Mouse (Mus musculus) intestine, postnatal 0 days (tissue): ENCODE data around the gene Aldh1l1. TPM values are rescaled to one million over a fixed set of nuclear protein-coding genes. Genes with fewer than 3 reads are reported as not detected.
"Not testable (repeated sequence)": the region's sequence is repeated elsewhere in the genome, so short reads cannot be mapped to it uniquely, and the experiment has no call there.

ENCODE experiments used
- ATAC-seq: fragments of 200-750 bp; cut with Nextera tagmentation; 2 replicates; pipeline ENCODE4 v1.8.0; 2017; ENCODE audit warnings: mild to moderate bottlenecking, moderate TSS enrichment, moderate library complexity
- H3K27ac ChIP-seq: fragments of 300-500 bp; sonication (generic); 2 replicates; pipeline ENCODE4 v1.5.1; 2014; ENCODE audit warnings: mild to moderate bottlenecking, low read depth, low read length, moderate library complexity
- H3K27me3 ChIP-seq: fragments of 300-500 bp; sonication (generic); replicated peaks from 2 replicates; pipeline ENCODE4 v1.6.1; 2014; ENCODE audit warnings: low read length, mixed read lengths; ENCODE audit not compliant: control insufficient read depth, insufficient read depth
- H3K36me3 ChIP-seq: fragments of 300-500 bp; sonication (generic); 2 replicates; pipeline ENCODE4 v1.6.1; 2014; ENCODE audit warnings: mild to moderate bottlenecking, moderate library complexity; ENCODE audit not compliant: control insufficient read depth, insufficient read depth
- H3K4me1 ChIP-seq: fragments of 300-500 bp; sonication (generic); replicated peaks from 2 replicates; pipeline ENCODE4 v1.6.1; 2014; ENCODE audit warnings: antibody characterized with exemption, low read length, mixed read lengths; ENCODE audit not compliant: control insufficient read depth, insufficient read depth
- H3K4me2 ChIP-seq: fragments of 300-500 bp; sonication (generic); replicated peaks from 2 replicates; pipeline ENCODE4 v1.6.1; 2014; ENCODE audit warnings: low read depth, mild to moderate bottlenecking, moderate library complexity
- H3K4me3 ChIP-seq: fragments of 300-500 bp; sonication (generic); 2 replicates; pipeline ENCODE4 v1.5.1; 2014; ENCODE audit warnings: low read depth, low read length
- H3K9ac ChIP-seq: fragments of 300-500 bp; sonication (generic); 2 replicates; pipeline ENCODE4 v1.6.1; 2014; ENCODE audit warnings: mild to moderate bottlenecking, low read depth, low read length
- H3K9me3 ChIP-seq: fragments of 300-500 bp; sonication (generic); 2 replicates; pipeline ENCODE4 v1.6.1; 2016; ENCODE audit warnings: mixed run types; ENCODE audit not compliant: control insufficient read depth
- CTCF ChIP-seq: sonication (generic); IDR thresholded peaks from 2 replicates; pipeline ENCODE4 v1.5.1; 2016; ENCODE audit warnings: low read depth, mild to moderate bottlenecking, control low read depth, antibody characterized with exemption, moderate library complexity
- WGBS: fragments of 180-500 bp; shearing (Covaris S2); extraction: QIAGEN DNeasy Blood & Tissue Kit; methylation state at CpG from one replicate; pipeline ENCODE4 v1.1.7; 2014; 5-methylcytosine and 5-hydroxymethylcytosine counted together
- polyA plus RNA-seq: library from polyadenylated mRNA; unstranded; fragments of >200 nt; fragmentation: Nextera tagmentation; extraction: Ambion mirVana; gene quantifications from 2 replicates; pipeline ENCODE4 v1.2.1, GENCODE M21; 2015

The Aldh1l1 gene
- polyA plus RNA-seq, 1 experiment from 2014 or later, result 12.1 TPM

DNA sequence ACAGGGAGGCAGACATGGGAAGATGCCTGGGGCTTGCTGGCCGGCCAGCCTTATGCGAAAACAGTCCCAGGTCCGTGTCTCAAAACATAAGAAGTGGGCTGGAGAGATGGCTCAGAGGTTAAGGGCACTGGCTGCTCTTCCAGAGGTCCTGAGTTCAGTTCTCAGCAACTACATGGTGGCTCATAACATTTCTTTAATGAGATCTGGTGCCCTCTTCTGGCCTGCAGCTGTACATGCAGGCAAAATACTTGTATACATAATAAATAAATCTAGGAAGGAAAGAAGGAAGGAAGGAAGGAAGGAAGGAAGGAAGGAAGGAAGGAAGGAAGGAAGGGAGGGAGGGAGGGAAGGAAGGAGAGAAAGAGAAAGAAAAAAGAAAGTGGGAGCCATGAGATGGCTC is 146.3 kb downstream of the Aldh1l1 start:
- H3K36me3 ChIP-seq, H3K4me2 ChIP-seq, H3K27me3 ChIP-seq, H3K27ac ChIP-seq, ATAC-seq, H3K9ac ChIP-seq, H3K4me3 ChIP-seq, H3K9me3 ChIP-seq, H3K4me1 ChIP-seq: not testable (repeated sequence)
- WGBS, result 80% methylated on average over 3 of the region's 3 CpGs
- peak; percentile 59 for TF ChIP-seq CTCF

DNA sequence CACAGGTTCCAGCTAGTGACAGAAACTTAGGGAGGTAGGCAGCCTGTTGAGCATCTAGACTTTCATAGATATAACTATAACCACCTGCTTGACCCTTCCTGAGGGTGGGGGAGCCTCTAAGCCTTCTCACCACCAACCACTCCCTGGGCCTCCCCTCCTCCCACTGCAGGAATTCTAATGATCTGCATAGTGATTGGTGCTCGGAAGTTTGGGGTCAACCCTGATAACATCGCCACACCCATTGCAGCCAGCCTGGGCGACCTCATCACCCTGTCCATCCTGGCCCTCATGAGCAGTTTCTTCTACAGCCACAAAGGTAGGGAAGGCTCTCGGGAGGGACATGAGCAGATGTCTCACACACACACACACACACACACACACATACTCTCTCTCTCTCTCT is 148.9 kb downstream of the Aldh1l1 start:
- 37% methylated on average over 4 of the region's 4 CpGs for WGBS
- Histone ChIP-seq H3K27me3 (no peaks in the 10 kb centered on the region), H3K4me3 (no peak overlapping the region), H3K4me1 (no peaks in the 10 kb centered on the region), H3K27ac (no peak overlapping the region), H3K36me3 (peaks cover 3% of the 10 kb centered on the region; the same call in 1 of the 2 replicates), H3K4me2 (no peak overlapping the region), H3K9me3 (no peaks in the 10 kb centered on the region), H3K9ac (no peak overlapping the region)
- ATAC-seq, result no peak
- no peak for TF ChIP-seq CTCF

DNA sequence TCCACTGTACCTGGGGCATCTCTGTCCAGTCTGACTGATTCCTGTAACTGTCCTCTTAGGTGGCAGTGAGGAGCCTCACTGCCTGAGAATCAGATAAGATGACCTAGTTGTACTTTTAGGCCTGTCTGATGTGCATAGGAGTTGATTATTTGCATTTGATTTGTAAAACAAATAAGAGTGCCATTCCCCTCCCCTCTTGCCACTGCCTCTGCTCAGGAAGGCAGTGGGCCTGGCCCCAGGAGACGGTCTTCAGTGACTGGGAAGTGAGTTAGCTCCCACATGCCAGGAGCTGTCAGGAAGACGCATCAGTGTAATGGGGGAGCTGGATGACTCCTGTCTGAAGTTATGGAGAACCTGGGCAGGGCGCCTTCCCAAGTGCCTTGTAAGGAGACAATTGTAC is 149.4 kb downstream of the Aldh1l1 start:
- H3K9ac ChIP-seq, result no peak overlapping the region
- WGBS, result 68% methylated on average over 3 of the region's 3 CpGs
- H3K4me2 ChIP-seq, result no peak overlapping the region

DNA sequence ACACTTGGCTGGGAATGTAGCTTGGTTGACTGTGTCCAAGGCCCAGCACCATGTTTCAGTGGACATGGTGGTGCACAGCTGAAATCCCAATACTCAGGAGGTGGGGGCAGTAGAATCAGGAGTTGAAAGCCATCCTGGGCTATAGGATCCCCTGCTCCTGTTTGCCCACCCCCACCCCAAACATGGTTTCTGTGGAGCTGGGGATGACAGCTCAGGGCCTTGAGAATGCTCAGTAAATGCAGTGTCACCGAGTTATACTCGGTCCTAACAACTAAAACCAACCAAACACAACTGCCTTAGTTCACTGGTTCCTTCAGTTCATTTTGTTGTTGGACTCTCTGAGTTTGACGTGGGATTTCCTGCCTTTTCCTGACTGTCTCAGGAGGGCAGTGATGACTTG is 156.8 kb downstream of the Aldh1l1 start:
- Histone ChIP-seq H3K4me2 (no peak overlapping the region), H3K9ac (no peak overlapping the region), H3K4me1 (no peaks in the 10 kb centered on the region), H3K27ac (no peak overlapping the region), H3K4me3 (no peak overlapping the region), H3K9me3 (no peaks in the 10 kb centered on the region), H3K36me3 (no peaks in the 10 kb centered on the region), H3K27me3 (no peaks in the 10 kb centered on the region)
- ATAC-seq, result no peak
- WGBS, result 80% methylated on average over 3 of the region's 3 CpGs
- no peak for TF ChIP-seq CTCF

More for the DNA sequence above, 149.4 kb downstream of the Aldh1l1 start:
- ATAC-seq, result no peak
- H3K4me1 ChIP-seq, result no peaks in the 10 kb centered on the region
- H3K27me3 ChIP-seq, result no peaks in the 10 kb centered on the region
- H3K36me3 ChIP-seq, result peaks cover 3% of the 10 kb centered on the region; the same call in 1 of the 2 replicates
- no peak overlapping the region for H3K4me3 ChIP-seq
- no peak overlapping the region for H3K27ac ChIP-seq
- no peak for TF ChIP-seq CTCF
- H3K9me3 ChIP-seq, result no peaks in the 10 kb centered on the region

DNA sequence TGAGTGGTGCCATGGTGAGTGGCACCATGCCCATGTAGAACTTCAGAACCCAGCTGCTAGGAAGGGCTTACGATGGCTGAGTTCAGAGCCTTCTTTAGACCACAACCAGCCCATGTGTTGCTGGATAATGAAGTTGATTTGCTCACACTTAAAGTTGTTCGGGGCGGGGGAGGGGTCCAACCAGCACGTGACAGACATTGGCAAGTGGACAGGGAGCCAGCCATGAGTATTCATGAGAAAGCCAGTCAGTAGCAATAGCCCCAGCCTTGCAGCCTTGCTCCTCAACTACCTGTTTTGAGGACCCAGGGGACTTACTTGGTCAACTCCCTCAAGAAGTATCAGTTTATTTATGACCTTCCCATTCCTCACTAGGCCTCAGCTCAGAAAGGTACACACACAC is 158.7 kb downstream of the Aldh1l1 start:
- H3K36me3 ChIP-seq, result no peaks in the 10 kb centered on the region
- no peak overlapping the region for H3K4me3 ChIP-seq
- H3K4me2 ChIP-seq, result no peak overlapping the region
- no peak for ATAC-seq
- H3K9ac ChIP-seq, result no peak overlapping the region
- TF ChIP-seq CTCF, result no peak
- WGBS, result 68% methylated on average over 4 of the region's 4 CpGs
- H3K4me1 ChIP-seq, result no peaks in the 10 kb centered on the region
- no peaks in the 10 kb centered on the region for H3K9me3 ChIP-seq
- H3K27ac ChIP-seq, result no peak overlapping the region
- no peaks in the 10 kb centered on the region for H3K27me3 ChIP-seq

DNA sequence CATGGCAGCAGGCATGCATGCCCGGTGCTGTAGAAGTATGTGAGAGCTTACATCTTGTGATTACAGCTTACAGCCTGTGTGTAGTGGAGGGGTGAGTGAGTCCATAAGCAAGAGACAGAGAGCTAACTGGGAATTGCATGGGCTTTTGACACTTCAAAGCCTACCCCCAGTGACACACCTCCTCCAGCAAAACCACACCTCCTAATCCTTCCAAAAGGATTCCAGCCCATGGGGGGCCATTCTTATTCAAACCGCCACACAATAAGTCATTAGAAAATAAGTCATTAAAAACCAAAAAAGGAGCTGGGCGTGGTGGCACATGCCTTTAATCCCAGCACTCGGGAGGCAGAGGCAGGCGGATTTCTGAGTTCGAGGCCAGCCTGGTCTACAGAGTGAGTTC is 162.2 kb downstream of the Aldh1l1 start:
- Histone ChIP-seq H3K4me3 (no peak overlapping the region), H3K27ac (no peak overlapping the region), H3K27me3 (no peaks in the 10 kb centered on the region), H3K36me3 (no peaks in the 10 kb centered on the region), H3K9me3 (no peaks in the 10 kb centered on the region), H3K4me2 (no peak overlapping the region), H3K4me1 (no peaks in the 10 kb centered on the region), H3K9ac (no peak overlapping the region)
- no peak for ATAC-seq
- WGBS, result 93% methylated on average over 6 of the region's 6 CpGs
- no peak for TF ChIP-seq CTCF

DNA sequence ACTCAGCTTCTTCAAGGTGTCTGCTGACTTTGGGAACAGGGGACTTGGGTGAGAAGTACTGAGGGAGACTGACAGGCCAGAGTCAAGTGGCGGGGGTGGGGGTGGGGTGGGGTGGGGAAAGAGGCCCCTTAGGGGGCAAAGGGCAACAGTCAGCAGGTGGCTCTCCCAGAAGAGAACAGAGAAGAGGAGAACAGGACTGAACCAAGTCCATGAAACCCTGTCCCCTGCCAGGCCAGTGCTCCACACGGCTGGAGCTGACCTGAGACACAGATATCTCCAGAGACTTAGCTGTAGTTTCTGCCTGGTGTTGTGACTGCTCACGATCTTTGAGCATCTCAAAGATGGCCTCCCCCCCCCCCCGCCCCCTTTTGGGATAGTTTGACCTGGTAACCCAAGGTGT is 163.1 kb downstream of the Aldh1l1 start:
- Histone ChIP-seq H3K27me3 (no peaks in the 10 kb centered on the region), H3K9me3 (no peaks in the 10 kb centered on the region), H3K4me3 (no peak overlapping the region), H3K36me3 (no peaks in the 10 kb centered on the region), H3K4me2 (no peak overlapping the region), H3K27ac (no peak overlapping the region), H3K4me1 (no peaks in the 10 kb centered on the region), H3K9ac (no peak overlapping the region)
- 58% methylated on average over 4 of the region's 4 CpGs for WGBS
- TF ChIP-seq CTCF, result no peak
- 0 out of 2 replicates have a peak, but pooled peaks have one; percentile 11 for ATAC-seq

Other genes with a start within 250 kb of the Aldh1l1 start
- not detected in 2 replicates for gene Vmn1r54, start 240.1 kb upstream of the Aldh1l1 start, polyA plus RNA-seq
- not detected in 2 replicates for gene BC048671, start 185.2 kb upstream of the Aldh1l1 start, polyA plus RNA-seq
- gene Chst13, start 161.2 kb upstream of the Aldh1l1 start, polyA plus RNA-seq, result not detected in 2 replicates
- 0.04 TPM in 1 of 2 replicates, not detected in the other for gene Uroc1, start 153.1 kb upstream of the Aldh1l1 start, polyA plus RNA-seq
- gene Zxdc, start 116.9 kb upstream of the Aldh1l1 start, polyA plus RNA-seq, result 5.0 and 5.3 TPM in 2 replicates
- 0.07 TPM in 1 of 2 replicates, not detected in the other for gene Cfap100, start 57.6 kb upstream of the Aldh1l1 start, polyA plus RNA-seq
- gene Klf15, start 23.9 kb upstream of the Aldh1l1 start, polyA plus RNA-seq, result 0.51 and 0.86 TPM in 2 replicates
- gene Slc41a3, start 118.3 kb downstream of the Aldh1l1 start, polyA plus RNA-seq, result 8.8 and 10.0 TPM in 2 replicates